Mouse (Mus musculus) neural tube, embryonic 14.5 days (tissue): ENCODE measurements around the gene Ltbp1. TPM values are rescaled to one million over a fixed set of nuclear protein-coding genes. Genes with fewer than 3 reads are reported as not detected.

Experiments used
- ATAC-seq: fragments of 200-750 bp; cut with Nextera tagmentation; 2 replicates; pipeline ENCODE4 v1.8.0; 2017; ENCODE audit warnings: low read depth, mild to moderate bottlenecking, moderate TSS enrichment, moderate library complexity
- H3K27ac ChIP-seq: fragments of 300-500 bp; sonication (generic); 2 replicates; pipeline ENCODE4 v1.5.1; 2014; ENCODE audit warnings: low read depth, mild to moderate bottlenecking, control low read depth, low read length, moderate library complexity, mixed read lengths
- H3K27me3 ChIP-seq: fragments of 300-500 bp; sonication (generic); 2 replicates; pipeline ENCODE4 v1.6.1; 2014; ENCODE audit warnings: low read length; ENCODE audit not compliant: control insufficient read depth, insufficient read depth
- H3K36me3 ChIP-seq: fragments of 300-500 bp; sonication (generic); 2 replicates; pipeline ENCODE4 v1.6.1; 2014; ENCODE audit warnings: low read length, mixed read lengths; ENCODE audit not compliant: control insufficient read depth, insufficient read depth
- H3K4me1 ChIP-seq: fragments of 300-500 bp; sonication (generic); 2 replicates; pipeline ENCODE4 v1.6.1; 2014; ENCODE audit warnings: low read length; ENCODE audit not compliant: control insufficient read depth, insufficient read depth
- H3K4me2 ChIP-seq: fragments of 300-500 bp; sonication (generic); 2 replicates; pipeline ENCODE4 v1.6.1; 2014; ENCODE audit warnings: mild to moderate bottlenecking, low read depth, low read length, control low read depth
- H3K4me3 ChIP-seq: fragments of 300-500 bp; sonication (generic); 2 replicates; pipeline ENCODE4 v1.5.1; 2014; ENCODE audit warnings: low read depth, low read length, control low read depth, mixed read lengths
- H3K9ac ChIP-seq: fragments of 300-500 bp; sonication (generic); replicated peaks from 2 replicates; pipeline ENCODE4 v1.6.1; 2014; ENCODE audit warnings: low read depth, mild to moderate bottlenecking, control low read depth, low read length, mixed read lengths
- H3K9me3 ChIP-seq: fragments of 300-500 bp; sonication (generic); 2 replicates; pipeline ENCODE4 v1.6.1; 2016; ENCODE audit warnings: low read length; ENCODE audit not compliant: control insufficient read depth
- WGBS: fragments of 180-500 bp; shearing (Covaris S2); extraction: QIAGEN DNeasy Blood & Tissue Kit; methylation state at CpG from one replicate; pipeline ENCODE4 v1.1.7; 2014; 5-methylcytosine and 5-hydroxymethylcytosine counted together
- polyA plus RNA-seq: library from polyadenylated mRNA; unstranded; fragments of >200 nt; fragmentation: Nextera tagmentation; extraction: Ambion mirVana; gene quantifications from 2 replicates; pipeline ENCODE4 v1.2.1, GENCODE M21; 2014

Gene Ltbp1
- polyA plus RNA-seq, 1 experiment from 2014 or later: 2.5 TPM

GRCm38 (mm10) chr17:74976167-74976985, 29.0 kb upstream of the Ltbp1 start:
- Histone ChIP-seq H3K9me3 (no peaks in the 10 kb centered on the region), H3K4me3 (no peak overlapping the region), H3K9ac (no peak overlapping the region), H3K27me3 (no peaks in the 10 kb centered on the region), H3K4me1 (no peaks in the 10 kb centered on the region), H3K36me3 (no peaks in the 10 kb centered on the region), H3K27ac (no peak overlapping the region), H3K4me2 (no peak overlapping the region)
- WGBS: 59% methylated on average over 8 of the region's 8 CpGs
- no peak for ATAC-seq

- no peak for ATAC-seq
- H3K9me3 ChIP-seq: no peaks in the 10 kb centered on the region
- 88% methylated on average over 8 of the region's 8 CpGs for WGBS
- no peak overlapping the region for H3K4me3 ChIP-seq
- H3K27ac ChIP-seq: no peak overlapping the region
- H3K4me1 ChIP-seq: no peaks in the 10 kb centered on the region
- H3K36me3 ChIP-seq: no peaks in the 10 kb centered on the region
- H3K4me2 ChIP-seq: no peak overlapping the region
- H3K27me3 ChIP-seq: no peaks in the 10 kb centered on the region
- no peak overlapping the region for H3K9ac ChIP-seq
Observed at GRCm38 (mm10) chr17:74979767-74980166, 25.6 kb upstream of the Ltbp1 start.

- H3K4me2 ChIP-seq: no peak overlapping the region
- no peak overlapping the region for H3K9ac ChIP-seq
- H3K4me1 ChIP-seq: no peaks in the 10 kb centered on the region
- no peaks in the 10 kb centered on the region for H3K27me3 ChIP-seq
- H3K27ac ChIP-seq: no peak overlapping the region
- no peaks in the 10 kb centered on the region for H3K36me3 ChIP-seq
- WGBS: 88% methylated on average over 5 of the region's 5 CpGs
- H3K9me3 ChIP-seq: no peaks in the 10 kb centered on the region
- H3K4me3 ChIP-seq: no peak overlapping the region
- ATAC-seq: no peak
Observed at GRCm38 (mm10) chr17:74981703-74982102, 23.7 kb upstream of the Ltbp1 start.

- WGBS: 56% methylated on average over 1 of the region's 1 CpGs
- H3K27ac ChIP-seq: no peak overlapping the region
- H3K27me3 ChIP-seq: no peaks in the 10 kb centered on the region
- no peak overlapping the region for H3K4me3 ChIP-seq
- no peak overlapping the region for H3K4me2 ChIP-seq
- no peak overlapping the region for H3K9ac ChIP-seq
- H3K9me3 ChIP-seq: no peaks in the 10 kb centered on the region
- no peaks in the 10 kb centered on the region for H3K36me3 ChIP-seq
- ATAC-seq: no peak
- no peaks in the 10 kb centered on the region for H3K4me1 ChIP-seq
Observed at GRCm38 (mm10) chr17:74982880-74983279, 22.5 kb upstream of the Ltbp1 start.

GRCm38 (mm10) chr17:74984071-74984470, 21.3 kb upstream of the Ltbp1 start:
- no peaks in the 10 kb centered on the region for H3K36me3 ChIP-seq
- H3K4me1 ChIP-seq: no peaks in the 10 kb centered on the region
- H3K27me3 ChIP-seq: no peaks in the 10 kb centered on the region
- H3K4me3 ChIP-seq: no peak overlapping the region
- no peak for ATAC-seq
- 88% methylated on average over 1 of the region's 1 CpGs for WGBS
- no peak overlapping the region for H3K27ac ChIP-seq
- no peak overlapping the region for H3K4me2 ChIP-seq
- no peak overlapping the region for H3K9ac ChIP-seq
- H3K9me3 ChIP-seq: no peaks in the 10 kb centered on the region

- Histone ChIP-seq H3K9ac (no peak overlapping the region), H3K36me3 (no peaks in the 10 kb centered on the region), H3K4me2 (no peak overlapping the region), H3K27ac (no peak overlapping the region), H3K4me3 (no peak overlapping the region), H3K4me1 (no peaks in the 10 kb centered on the region), H3K9me3 (no peaks in the 10 kb centered on the region), H3K27me3 (no peaks in the 10 kb centered on the region)
- no peak for ATAC-seq
Observed at GRCm38 (mm10) chr17:74984681-74985080, 20.7 kb upstream of the Ltbp1 start.

GRCm38 (mm10) chr17:74987067-74987466, 18.3 kb upstream of the Ltbp1 start:
- H3K4me3 ChIP-seq: no peak overlapping the region
- H3K9ac ChIP-seq: no peak overlapping the region
- H3K36me3 ChIP-seq: no peaks in the 10 kb centered on the region
- no peak overlapping the region for H3K27ac ChIP-seq
- no peaks in the 10 kb centered on the region for H3K9me3 ChIP-seq
- ATAC-seq: no peak
- WGBS: 41% methylated on average over 1 of the region's 1 CpGs
- H3K4me2 ChIP-seq: no peak overlapping the region
- no peaks in the 10 kb centered on the region for H3K4me1 ChIP-seq
- no peaks in the 10 kb centered on the region for H3K27me3 ChIP-seq

- Histone ChIP-seq H3K36me3 (no peaks in the 10 kb centered on the region), H3K27me3 (no peaks in the 10 kb centered on the region), H3K4me3 (no peak overlapping the region), H3K4me2 (no peak overlapping the region), H3K9ac (no peak overlapping the region), H3K27ac (no peak overlapping the region), H3K9me3 (no peaks in the 10 kb centered on the region), H3K4me1 (peaks cover 5% of the 10 kb centered on the region; the same call in 1 of the 2 replicates)
- ATAC-seq: no peak
- WGBS: 94% methylated on average over 4 of the region's 4 CpGs
Observed at GRCm38 (mm10) chr17:74989691-74990090, 15.7 kb upstream of the Ltbp1 start.

GRCm38 (mm10) chr17:74990561-74990960, 14.8 kb upstream of the Ltbp1 start:
- H3K9me3 ChIP-seq: no peaks in the 10 kb centered on the region
- ATAC-seq: no peak

More at GRCm38 (mm10) chr17:74990561-74990960, 14.8 kb upstream of the Ltbp1 start:
- H3K27ac ChIP-seq: no peak overlapping the region
- H3K27me3 ChIP-seq: no peaks in the 10 kb centered on the region
- no peaks in the 10 kb centered on the region for H3K36me3 ChIP-seq
- no peak overlapping the region for H3K9ac ChIP-seq
- no peak overlapping the region for H3K4me2 ChIP-seq
- peaks cover 5% of the 10 kb centered on the region; the same call in 1 of the 2 replicates for H3K4me1 ChIP-seq
- WGBS: 80% methylated on average over 3 of the region's 3 CpGs
- H3K4me3 ChIP-seq: no peak overlapping the region
